Mouse (Mus musculus): Measurements from ENCODE around the gene Fam221a.

Fam221a gene

GRCm38 (mm10) chr6:49367159-49368054, at the start of gene Fam221a:
Gene Fam221a (plus strand): TSS chr6:49367739.
- peak; percentile 98 for DNase-seq

DNA sequence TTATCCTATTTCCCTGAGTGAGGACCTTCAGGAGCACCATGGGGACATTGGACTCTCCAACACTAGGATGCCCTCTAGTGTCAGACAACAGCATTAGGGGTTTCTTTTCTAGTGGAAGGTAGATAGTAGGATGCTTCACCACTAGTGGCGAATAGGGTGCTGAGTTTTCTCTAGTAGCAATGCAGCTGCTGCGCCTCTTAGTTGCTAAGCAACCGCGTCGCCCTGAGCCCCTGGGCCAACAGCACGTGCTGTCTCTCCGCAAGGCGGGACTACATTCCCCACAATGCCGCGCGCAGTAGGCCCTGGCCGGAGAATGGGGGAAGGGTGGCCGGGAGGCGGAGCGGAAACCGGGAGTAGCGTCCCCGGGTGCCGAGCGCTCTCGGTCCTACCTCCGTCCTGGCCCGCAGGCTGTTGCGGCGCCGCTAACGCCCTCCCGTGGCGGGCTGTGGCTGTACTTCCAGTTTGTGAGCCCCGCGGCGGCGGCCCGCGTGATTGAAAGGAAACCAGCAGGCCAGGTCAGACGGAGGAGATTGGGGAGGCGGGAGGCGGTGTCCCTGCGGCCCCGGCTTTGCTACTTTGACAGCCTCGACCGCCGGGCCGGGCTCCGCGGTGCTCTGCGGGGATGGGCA, 48.5 kb upstream of the Fam221a start, which contains the start of gene Ccdc126:
Gene Ccdc126 (plus strand): TSS at position 309 of the 629 bp plus-strand sequence.
- peak; percentile 99 for DNase-seq

DNA sequence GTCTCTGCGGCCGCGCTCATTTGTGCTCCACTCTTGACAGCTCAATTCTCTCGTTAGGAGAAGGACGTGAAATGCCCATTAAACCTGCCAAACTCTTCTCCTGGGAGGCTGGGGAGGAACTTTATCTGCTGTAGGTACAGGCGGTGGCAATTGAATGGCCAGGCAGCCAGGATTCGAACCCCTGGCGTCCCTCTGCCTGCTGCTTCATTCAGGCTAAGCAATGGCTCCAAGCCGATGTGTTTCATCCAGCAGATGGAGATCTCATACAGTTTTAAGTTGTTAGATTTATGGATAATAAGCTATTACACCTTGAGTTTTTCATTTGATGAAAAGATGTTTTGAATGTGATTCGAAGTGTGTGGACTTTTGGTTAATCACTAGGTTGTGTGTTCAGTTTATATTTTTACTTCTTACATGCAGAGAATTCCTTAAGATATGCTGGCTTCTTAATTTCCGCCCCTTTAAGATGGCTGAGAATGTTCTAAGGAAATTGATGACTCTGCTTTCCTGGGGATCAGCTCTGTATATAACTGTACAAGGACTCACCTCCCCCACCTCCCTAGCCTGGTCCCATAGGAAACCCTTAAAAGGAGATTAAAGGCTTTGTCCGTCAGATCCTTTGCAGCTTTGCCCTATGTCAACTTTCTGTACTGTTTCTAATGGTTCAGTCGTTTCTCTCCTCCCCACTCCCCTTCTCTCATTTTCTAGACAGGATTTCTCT, 47.8 kb upstream of the Fam221a start:
- no peak for DNase-seq

- peak; percentile 9 for DNase-seq
Observed at GRCm38 (mm10) chr6:49321341-49321740, 46.2 kb upstream of the Fam221a start.

DNA sequence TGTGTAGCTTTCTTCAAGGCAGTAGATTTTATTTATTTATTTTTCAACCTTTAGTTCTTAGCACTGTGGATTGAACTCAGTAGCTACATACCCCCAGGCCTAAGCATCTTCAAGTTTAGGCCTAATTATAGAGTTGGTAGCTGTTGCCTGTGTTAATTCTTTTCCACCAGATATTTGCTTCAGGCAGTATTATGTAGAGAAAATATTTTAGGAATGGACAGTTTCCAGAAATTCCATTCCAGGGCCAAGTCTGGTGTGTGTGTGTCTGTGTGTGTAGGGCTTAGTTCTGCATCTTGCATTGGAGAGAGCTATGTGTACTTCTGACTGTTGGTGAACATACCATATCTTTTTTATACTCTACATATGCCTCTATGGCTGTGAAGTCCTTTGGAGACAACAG, 45.5 kb upstream of the Fam221a start:
- no peak for DNase-seq

DNA sequence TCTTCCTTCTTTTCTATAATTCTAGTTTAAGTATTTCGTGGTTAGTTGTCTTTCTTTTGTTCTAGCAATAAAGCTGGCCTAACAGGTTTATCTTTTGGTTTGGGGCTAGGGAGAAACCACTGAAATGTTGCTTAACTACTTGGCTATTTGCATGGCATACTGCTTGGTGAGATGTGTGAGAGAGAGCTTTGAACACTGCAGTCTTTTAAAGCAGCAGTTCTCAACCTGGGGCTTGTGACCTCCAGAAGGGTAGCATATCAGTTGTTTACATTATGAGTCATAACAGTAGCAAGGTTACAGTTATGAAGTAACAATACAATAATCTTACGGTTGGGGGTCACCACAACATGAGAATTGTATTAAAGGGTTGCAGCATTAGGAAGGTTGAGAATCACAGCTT, 44.6 kb upstream of the Fam221a start:
- no peak for DNase-seq

GRCm38 (mm10) chr6:49324528-49324927, 43.0 kb upstream of the Fam221a start:
- DNase-seq = no peak

DNA sequence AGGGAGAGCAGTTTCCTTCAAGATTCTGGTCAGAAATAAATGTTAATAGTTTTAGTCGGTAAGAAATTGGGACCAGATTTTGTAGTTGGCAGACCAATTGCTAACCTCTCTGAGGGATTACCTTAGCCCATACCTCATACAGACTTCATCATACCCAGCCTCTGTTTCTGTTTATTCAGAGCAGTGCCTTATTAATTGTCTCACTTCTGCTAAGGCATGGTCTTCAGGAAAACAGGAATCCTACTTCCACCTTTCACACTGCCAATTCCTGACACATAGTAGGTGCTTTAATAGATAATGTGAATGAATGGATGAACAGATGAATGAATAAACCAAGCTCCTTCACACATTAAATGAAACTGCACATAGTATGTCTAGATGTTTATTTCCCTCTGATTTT, 42.2 kb upstream of the Fam221a start:
- no peak for DNase-seq

GRCm38 (mm10) chr6:49326846-49327245, 40.7 kb upstream of the Fam221a start:
- DNase-seq = no peak

GRCm38 (mm10) chr6:49331369-49332059, 36.0 kb upstream of the Fam221a start:
- no peak for DNase-seq

DNA sequence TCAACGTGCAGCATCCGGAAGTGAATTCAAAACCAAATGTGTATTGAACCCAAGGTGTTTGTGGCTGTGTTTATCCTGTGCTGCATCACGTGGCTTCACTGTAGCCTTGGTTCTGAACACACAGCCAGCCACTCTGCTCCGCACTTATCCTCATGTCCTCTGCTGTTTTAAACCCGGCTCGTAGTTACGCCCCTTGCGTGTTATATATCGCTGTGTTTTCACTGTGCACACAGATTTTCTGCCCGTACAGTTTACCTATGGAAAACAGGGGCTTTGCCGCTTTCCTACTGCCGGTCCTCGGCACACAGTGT, 35.5 kb upstream of the Fam221a start:
- no peak for DNase-seq

GRCm38 (mm10) chr6:49338566-49338965, 29.0 kb upstream of the Fam221a start:
- no peak for DNase-seq

DNA sequence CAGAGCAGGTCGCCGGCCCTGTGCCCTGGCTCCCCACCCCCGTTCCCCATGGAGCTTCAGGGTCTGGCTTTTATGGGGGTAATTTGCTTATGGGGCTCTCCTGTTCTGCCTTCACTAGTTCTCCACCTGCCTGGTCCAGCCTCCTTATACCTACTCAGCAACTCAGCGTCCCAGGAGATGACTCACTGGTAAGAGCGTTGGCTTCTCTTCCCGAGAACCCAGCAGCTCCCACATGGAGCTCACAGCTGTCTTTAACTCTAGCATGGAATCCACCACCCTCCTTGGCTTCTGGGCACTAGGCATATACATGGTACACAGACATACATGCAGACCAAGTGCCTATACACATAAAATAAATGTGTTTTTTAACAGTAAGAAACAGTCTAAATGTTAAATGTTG, 28.4 kb upstream of the Fam221a start:
- no peak for DNase-seq

DNA sequence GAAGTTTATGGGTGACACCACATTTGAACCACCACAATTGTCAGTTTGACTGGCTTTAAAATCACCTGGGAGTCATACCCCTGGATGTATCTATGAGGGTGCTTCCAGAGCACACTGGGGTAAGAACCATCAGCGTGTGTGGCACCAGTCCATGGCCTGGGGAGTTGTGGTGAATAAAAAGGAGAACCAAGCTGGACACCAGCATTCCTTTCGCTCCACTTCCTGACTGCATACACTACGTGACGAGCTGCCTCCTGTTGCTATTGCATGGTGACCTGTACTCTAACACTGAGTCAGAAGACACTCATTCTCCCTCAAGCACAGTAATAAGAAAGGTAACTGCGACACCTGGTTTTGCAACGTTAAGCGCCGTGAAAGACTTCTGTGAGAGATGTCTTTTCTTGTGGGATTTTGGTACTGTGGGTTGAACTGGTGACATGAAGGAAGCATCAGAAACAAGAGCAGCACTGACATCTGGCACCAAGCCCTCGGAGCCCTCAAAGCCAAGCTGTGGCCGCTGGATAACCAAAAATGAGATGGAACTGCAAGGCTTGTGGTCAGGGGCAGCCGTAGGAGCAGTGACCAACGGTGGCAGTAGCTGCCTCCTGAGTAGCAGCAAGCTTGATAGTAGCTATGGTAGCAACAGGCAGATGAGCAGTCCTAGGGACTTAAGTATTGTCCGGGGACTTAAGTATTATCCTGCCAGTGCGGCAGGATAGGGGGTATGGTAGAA, 23.6 kb upstream of the Fam221a start:
- DNase-seq = peak; percentile 9

- DNase-seq = no peak
Observed at GRCm38 (mm10) chr6:49349826-49350225, 17.7 kb upstream of the Fam221a start.

DNA sequence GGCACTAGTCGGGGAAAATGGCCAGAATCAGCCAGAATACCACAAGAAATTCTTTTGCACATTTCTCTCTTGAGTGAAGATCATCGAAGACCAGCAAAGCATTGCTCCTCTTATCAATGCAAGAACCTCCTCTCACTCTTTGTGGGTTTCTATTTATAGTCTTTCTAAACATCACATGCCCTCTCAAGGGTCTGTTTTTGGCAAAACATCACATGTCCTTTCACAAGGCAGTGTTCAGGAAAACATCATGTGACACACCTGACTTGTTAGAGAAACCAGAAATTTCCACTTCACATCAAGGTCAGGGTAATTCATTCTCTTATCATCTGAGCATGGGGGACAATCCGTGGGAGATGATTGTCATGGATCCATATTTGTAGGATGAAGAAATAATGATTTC, 12.9 kb upstream of the Fam221a start:
- DNase-seq = no peak

DNA sequence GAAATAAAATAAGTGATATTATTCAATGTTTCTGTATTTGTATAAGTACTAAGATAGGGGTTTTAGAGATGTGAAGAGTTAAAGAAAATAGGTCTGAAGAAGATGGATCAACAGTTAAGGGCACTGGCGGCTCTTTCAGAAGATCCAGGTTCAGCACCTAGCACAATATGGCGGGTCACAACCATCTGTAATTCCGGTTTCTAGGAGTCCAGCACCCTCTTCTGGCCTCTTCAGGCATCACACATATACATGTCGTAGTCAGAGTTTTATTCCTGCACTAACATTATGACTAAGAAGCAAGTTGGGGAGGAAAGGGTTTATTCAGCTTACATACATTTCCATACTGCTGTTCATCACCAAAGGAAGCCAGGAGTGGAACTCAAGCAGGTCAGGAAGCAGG, 12.4 kb upstream of the Fam221a start:
- no peak for DNase-seq

- DNase-seq = no peak
Observed at GRCm38 (mm10) chr6:49360420-49360819, 7.1 kb upstream of the Fam221a start.

- peak; percentile 18 for DNase-seq
Observed at GRCm38 (mm10) chr6:49368212-49368611, 673 bp downstream of the Fam221a start.

DNA sequence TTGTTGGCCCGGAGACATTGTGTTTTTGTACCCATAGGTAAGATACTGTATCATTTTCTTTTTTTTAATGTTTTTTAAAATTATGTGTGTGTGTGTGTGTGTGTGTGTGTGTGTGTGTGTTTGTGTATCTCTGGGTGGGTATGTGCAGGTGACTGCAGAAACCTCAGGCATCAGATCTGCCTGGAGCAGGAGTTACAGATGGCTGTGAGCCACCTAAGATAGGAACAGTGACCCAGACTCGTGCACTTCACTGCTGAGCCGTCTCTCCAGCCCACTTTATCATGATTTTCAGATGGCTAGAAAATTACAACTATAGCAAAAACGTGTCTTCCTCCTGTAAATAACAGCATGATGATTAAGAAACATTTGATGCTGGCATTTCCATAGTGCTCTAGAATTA, 5.2 kb downstream of the Fam221a start:
- no peak for DNase-seq

- no peak for DNase-seq
Observed at GRCm38 (mm10) chr6:49373943-49374342, 6.4 kb downstream of the Fam221a start.

- no peak for DNase-seq
Observed at GRCm38 (mm10) chr6:49378328-49378727, 10.8 kb downstream of the Fam221a start.
